Mouse (Mus musculus) brain, embryonic 14.5 days (tissue): Measurements from ENCODE around the gene Sox9.

Source experiments
- CTCF ChIP-seq: fragments of 200-500 bp; IDR thresholded peaks from 2 replicates; pipeline ENCODE4 v1.5.1; 2012; ENCODE audit warnings: inconsistent platforms, mild to moderate bottlenecking, moderate library complexity, borderline replicate concordance; ENCODE audit not compliant: insufficient read depth, insufficient read length; ENCODE audit errors: extremely low read depth
- POLR2A ChIP-seq: fragments of 200-500 bp; IDR thresholded peaks from 2 replicates; pipeline ENCODE4 v1.6.1; 2012; ENCODE audit warnings: mild to moderate bottlenecking, inconsistent platforms, borderline replicate concordance; ENCODE audit not compliant: poor library complexity, insufficient read depth, insufficient read length, severe bottlenecking; ENCODE audit errors: extremely low read depth

DNA sequence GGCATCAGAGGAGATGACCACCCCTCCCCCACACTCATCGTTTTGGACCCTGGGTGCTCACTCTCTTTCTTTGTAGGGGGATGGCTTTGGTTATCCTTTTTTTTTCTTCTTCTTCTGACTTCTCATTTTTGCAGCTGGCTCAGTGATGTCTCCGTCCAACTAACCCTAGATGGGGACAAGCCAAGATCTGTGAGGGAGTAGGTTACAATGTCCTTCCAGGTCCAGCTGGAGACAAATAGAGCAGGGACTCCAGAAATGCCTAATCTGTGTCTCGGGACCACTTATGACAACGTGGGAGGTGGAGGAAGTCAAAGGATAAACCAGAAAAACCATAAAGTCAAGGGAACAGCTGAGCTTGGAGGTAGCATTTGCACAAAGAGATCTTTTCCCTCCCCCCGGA, 14.4 kb downstream of the Sox9 start:
- TF ChIP-seq CTCF (no peak), POLR2A (no peak)
